Mouse (Mus musculus): ENCODE measurements around the gene Hist1h3f. TPM values are rescaled to one million over a fixed set of nuclear protein-coding genes. Genes with fewer than 3 reads are reported as not detected.

Gene Hist1h3f
- polyA plus RNA-seq, 1 experiment = 0.74 TPM

- no peak for DNase-seq
- H3K4me1 ChIP-seq (ENCODE audit: control insufficient read depth, insufficient read depth, low read length) = no peaks in the 10 kb centered on the region
Observed at GRCm38 (mm10) chr13:23510127-23510526, 33.7 kb upstream of the Hist1h3f start.

GRCm38 (mm10) chr13:23513517-23513916 is 30.3 kb upstream of the Hist1h3f start:
- no peak overlapping the region for H3K4me3 ChIP-seq (ENCODE audit: insufficient read depth, low read depth, low read length)
- no peaks in the 10 kb centered on the region for H3K4me1 ChIP-seq (ENCODE audit: control insufficient read depth, insufficient read depth, low read length)
- 79% methylated on average over 1 of the region's 1 CpGs for WGBS
- DNase-seq = no peak
- no peak for TF ChIP-seq CTCF (conservative IDR thresholded peaks at IDR 0.05; ENCODE audit: insufficient read depth, insufficient read length, low read depth, low read length)
- no peak for TF ChIP-seq POLR2A (IDR thresholded peaks at IDR 0.05; ENCODE audit: low read depth, low read length)
- no peaks in the 10 kb centered on the region for H3K27me3 ChIP-seq (replicated peaks; ENCODE audit: control insufficient read depth, insufficient read depth, low read length)
- no peaks in the 10 kb centered on the region for H3K36me3 ChIP-seq (ENCODE audit: control insufficient read depth, insufficient read depth, low read length)
- no peak overlapping the region for H3K27ac ChIP-seq (ENCODE audit: insufficient read depth, low read depth, low read length)

More at GRCm38 (mm10) chr13:23510127-23510526, 33.7 kb upstream of the Hist1h3f start:
- 56% methylated on average over 1 of the region's 1 CpGs for WGBS
- Histone ChIP-seq H3K27me3 (replicated peaks; ENCODE audit: control insufficient read depth, insufficient read depth, low read length) (no peaks in the 10 kb centered on the region), H3K27ac (ENCODE audit: insufficient read depth, low read depth, low read length) (no peak overlapping the region), H3K36me3 (ENCODE audit: control insufficient read depth, insufficient read depth, low read length) (no peaks in the 10 kb centered on the region), H3K4me3 (ENCODE audit: insufficient read depth, low read depth, low read length) (no peak overlapping the region)
- TF ChIP-seq POLR2A (IDR thresholded peaks at IDR 0.05; ENCODE audit: low read depth, low read length) (no peak), CTCF (conservative IDR thresholded peaks at IDR 0.05; ENCODE audit: insufficient read depth, insufficient read length, low read depth, low read length) (no peak)

GRCm38 (mm10) chr13:23515281-23515680 is 28.6 kb upstream of the Hist1h3f start:
- H3K36me3 ChIP-seq (ENCODE audit: control insufficient read depth, insufficient read depth, low read length) = no peaks in the 10 kb centered on the region
- TF ChIP-seq CTCF (conservative IDR thresholded peaks at IDR 0.05; ENCODE audit: insufficient read depth, insufficient read length, low read depth, low read length) = no peak
- TF ChIP-seq POLR2A (IDR thresholded peaks at IDR 0.05; ENCODE audit: low read depth, low read length) = no peak
- H3K4me3 ChIP-seq (ENCODE audit: insufficient read depth, low read depth, low read length) = no peak overlapping the region
- no peaks in the 10 kb centered on the region for H3K4me1 ChIP-seq (ENCODE audit: control insufficient read depth, insufficient read depth, low read length)
- no peaks in the 10 kb centered on the region for H3K27me3 ChIP-seq (replicated peaks; ENCODE audit: control insufficient read depth, insufficient read depth, low read length)
- H3K27ac ChIP-seq (ENCODE audit: insufficient read depth, low read depth, low read length) = no peak overlapping the region
- WGBS = 87% methylated on average over 5 of the region's 5 CpGs
- DNase-seq = no peak

DNA sequence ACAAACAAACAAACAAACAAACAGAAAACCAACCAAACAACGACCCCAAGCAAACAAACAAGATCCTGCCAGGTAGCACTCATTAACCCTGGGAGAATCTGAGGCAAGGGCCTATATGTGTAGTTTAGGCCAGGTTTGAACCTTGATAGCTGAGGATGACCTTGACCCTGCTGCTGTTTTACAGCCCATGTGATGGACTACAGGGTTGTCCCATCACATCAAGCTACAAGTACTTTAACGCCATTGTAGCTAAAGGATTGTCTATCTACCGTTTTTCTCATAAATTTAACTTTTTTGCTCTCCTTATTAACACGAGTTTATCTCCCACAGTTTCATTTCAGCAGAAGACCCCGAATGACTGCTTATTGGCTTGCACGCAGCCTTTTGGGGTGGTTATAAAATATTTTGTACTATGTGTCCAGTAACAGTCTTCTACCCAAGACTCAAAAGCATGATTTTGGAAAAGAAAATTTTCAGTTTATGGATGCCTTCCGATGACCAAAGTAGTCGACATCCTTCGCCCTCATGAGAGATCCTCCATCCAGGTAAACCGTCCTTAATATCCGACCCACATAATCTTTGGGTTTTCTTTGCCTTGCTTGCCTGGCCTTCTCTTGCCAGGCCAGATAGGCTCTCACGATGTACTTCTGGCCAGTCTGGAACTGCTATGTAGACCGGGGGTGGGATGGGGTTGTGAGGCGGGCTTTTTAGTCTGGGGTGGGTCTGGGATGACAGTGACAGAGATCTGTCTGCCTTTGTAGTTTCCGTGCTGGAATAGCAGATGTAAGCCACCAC is 27.8 kb upstream of the Hist1h3f start:
- no peak overlapping the region for H3K27ac ChIP-seq (ENCODE audit: insufficient read depth, low read depth, low read length)
- H3K27me3 ChIP-seq (replicated peaks; ENCODE audit: control insufficient read depth, insufficient read depth, low read length) = no peaks in the 10 kb centered on the region
- no peaks in the 10 kb centered on the region for H3K4me1 ChIP-seq (ENCODE audit: control insufficient read depth, insufficient read depth, low read length)
- H3K36me3 ChIP-seq (ENCODE audit: control insufficient read depth, insufficient read depth, low read length) = no peaks in the 10 kb centered on the region
- WGBS = 66% methylated on average over 15 of the region's 15 CpGs
- no peak overlapping the region for H3K4me3 ChIP-seq (ENCODE audit: insufficient read depth, low read depth, low read length)
- no peak for DNase-seq
- TF ChIP-seq POLR2A (IDR thresholded peaks at IDR 0.05; ENCODE audit: low read depth, low read length) (no peak), CTCF (conservative IDR thresholded peaks at IDR 0.05; ENCODE audit: insufficient read depth, insufficient read length, low read depth, low read length) (no peak)

DNA sequence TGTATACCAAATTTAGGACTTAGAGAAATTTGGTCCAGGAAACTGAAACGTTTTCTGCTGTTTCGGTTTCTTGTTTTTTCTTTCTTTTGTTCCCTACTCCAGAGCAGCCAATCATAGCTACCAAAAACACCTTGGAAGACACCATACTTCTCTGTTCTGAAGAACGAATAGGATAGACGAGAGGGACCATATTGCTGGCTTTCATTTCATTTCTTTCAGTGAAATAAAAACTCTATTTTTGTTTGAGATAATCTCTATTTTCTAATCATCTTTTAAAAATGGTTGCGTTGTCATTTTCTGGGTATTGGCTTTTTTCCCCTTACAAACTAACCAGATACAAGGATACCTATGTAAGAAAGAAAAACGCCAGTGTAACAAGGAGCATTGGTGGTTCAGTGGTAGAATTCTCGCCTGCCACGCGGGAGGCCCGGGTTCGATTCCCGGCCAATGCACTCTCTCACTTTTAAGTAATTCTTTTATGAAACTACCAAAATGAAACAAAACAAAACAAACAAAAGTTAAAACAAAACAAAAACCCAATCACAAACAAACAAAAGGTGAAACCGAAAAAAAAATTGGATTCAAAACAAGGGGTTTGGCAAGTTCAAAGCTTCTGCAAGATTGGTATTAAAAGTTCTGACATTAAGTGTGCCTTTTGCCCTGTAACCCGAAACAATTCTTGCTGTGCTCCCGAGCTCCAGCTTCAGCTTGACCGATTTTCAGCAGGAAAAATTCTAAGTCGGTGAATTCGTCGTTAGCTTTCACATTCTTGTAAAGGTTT is 26.8 kb upstream of the Hist1h3f start:
- Histone ChIP-seq H3K4me1 (ENCODE audit: control insufficient read depth, insufficient read depth, low read length) (no peaks in the 10 kb centered on the region), H3K27me3 (replicated peaks; ENCODE audit: control insufficient read depth, insufficient read depth, low read length) (no peaks in the 10 kb centered on the region), H3K4me3 (ENCODE audit: insufficient read depth, low read depth, low read length) (peak overlapping the region; percentile 80), H3K36me3 (ENCODE audit: control insufficient read depth, insufficient read depth, low read length) (no peaks in the 10 kb centered on the region), H3K27ac (ENCODE audit: insufficient read depth, low read depth, low read length) (peak overlapping the region; percentile 81; the same call in 1 of the 2 replicates)
- no peak for TF ChIP-seq POLR2A (IDR thresholded peaks at IDR 0.05; ENCODE audit: low read depth, low read length)
- no peak for TF ChIP-seq CTCF (conservative IDR thresholded peaks at IDR 0.05; ENCODE audit: insufficient read depth, insufficient read length, low read depth, low read length)
- 1% methylated on average over 19 of the region's 19 CpGs for WGBS
- DNase-seq = peak; percentile 89

GRCm38 (mm10) chr13:23517603-23518294 is 26.1 kb upstream of the Hist1h3f start:
- WGBS = under 1% methylated on average over 27 of the region's 27 CpGs
- Histone ChIP-seq H3K27me3 (replicated peaks; ENCODE audit: control insufficient read depth, insufficient read depth, low read length) (no peaks in the 10 kb centered on the region), H3K36me3 (ENCODE audit: control insufficient read depth, insufficient read depth, low read length) (no peaks in the 10 kb centered on the region), H3K27ac (ENCODE audit: insufficient read depth, low read depth, low read length) (no peak overlapping the region), H3K4me1 (ENCODE audit: control insufficient read depth, insufficient read depth, low read length) (no peaks in the 10 kb centered on the region), H3K4me3 (ENCODE audit: insufficient read depth, low read depth, low read length) (peak overlapping the region; percentile 80)
- TF ChIP-seq POLR2A (IDR thresholded peaks at IDR 0.05; ENCODE audit: low read depth, low read length) (no peak), CTCF (conservative IDR thresholded peaks at IDR 0.05; ENCODE audit: insufficient read depth, insufficient read length, low read depth, low read length) (no peak)
- DNase-seq = peak; percentile 95
